Mouse (Mus musculus) mouse trophoblast stem cell (cell line): ENCODE data around the gene Cadm2.

Source experiments
- in situ Hi-C, 2 experiments: fragments of 300-500 bp; cut with MseI, MboI; formaldehyde crosslinking; loops; 2 replicates in 1 of 2; 3 replicates in 1 of 2; pipeline ENCODE4 v1.15.1; 2025

The Cadm2 gene

DNA sequence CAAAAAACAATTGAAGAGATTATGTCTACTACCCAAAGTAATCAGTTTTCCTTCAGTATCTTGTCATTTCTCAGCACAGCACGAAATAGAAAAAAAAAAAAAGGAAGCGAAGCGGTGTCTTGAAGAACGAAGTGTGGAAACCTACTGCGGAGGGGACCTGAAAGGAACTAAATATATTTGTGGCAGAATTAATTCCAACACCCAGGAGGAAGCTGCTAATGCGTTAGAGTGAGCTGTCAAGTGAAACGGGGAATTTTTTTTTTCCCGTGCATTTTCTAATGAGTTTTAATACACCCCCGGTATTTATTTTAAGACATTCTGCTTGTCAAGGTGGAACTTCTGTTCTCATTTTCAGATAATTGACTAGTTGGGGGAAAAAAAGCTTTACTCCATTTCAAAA, 111.6 kb downstream of the Cadm2 start:
- in situ Hi-C loops = no loop called here

GRCm38 (mm10) chr16:67482542-67482941, 138.2 kb downstream of the Cadm2 start:
- in situ Hi-C loops = no loop called here

DNA sequence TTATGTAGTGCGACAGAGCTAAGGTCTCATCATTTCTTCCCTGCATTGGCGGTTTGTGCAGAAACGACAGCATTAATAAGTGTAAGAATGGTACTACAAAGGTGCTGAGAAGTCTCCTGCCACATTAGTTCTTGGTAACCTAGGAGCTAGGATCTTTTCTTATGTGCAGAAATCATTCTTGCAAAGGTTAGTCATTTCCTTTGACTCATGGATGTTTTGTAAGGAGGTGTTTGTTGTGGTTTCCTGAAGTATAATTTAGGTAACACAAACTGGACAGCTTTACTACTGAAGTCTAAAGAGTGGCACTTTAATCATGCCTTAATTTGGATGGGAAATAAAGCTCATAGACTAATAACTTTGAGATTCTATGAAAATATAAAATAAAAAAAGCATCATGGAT, 153.7 kb downstream of the Cadm2 start:
- in situ Hi-C loops = no loop called here

- in situ Hi-C loops = no loop called here
Measured at GRCm38 (mm10) chr16:67436301-67436700, 184.4 kb downstream of the Cadm2 start.

DNA sequence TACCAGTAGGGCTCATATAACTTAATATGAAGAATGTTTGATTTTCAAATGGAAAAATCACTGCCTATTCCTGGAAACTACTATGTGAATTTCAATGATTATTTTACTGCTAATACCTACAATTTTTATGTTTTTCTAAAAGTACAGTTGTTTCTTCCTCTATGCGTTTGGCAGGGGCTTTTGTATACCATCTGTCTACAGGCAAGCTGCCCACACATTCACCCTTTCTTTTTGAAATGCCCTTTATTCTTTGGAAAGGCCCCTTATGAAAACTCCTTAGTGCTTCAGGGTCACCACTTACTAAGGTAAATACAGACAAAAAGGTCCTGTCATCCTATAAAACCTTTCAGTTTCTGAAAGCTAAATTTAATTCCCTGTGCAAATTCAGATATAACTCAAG, 195.3 kb downstream of the Cadm2 start:
- in situ Hi-C loops = no loop called here

GRCm38 (mm10) chr16:67410926-67411325, 209.8 kb downstream of the Cadm2 start:
- in situ Hi-C loops = no loop called here

GRCm38 (mm10) chr16:67410482-67410881, 210.2 kb downstream of the Cadm2 start:
- in situ Hi-C loops = no loop called here

GRCm38 (mm10) chr16:67367745-67368144, 253.0 kb downstream of the Cadm2 start:
- in situ Hi-C loops = no loop called here

DNA sequence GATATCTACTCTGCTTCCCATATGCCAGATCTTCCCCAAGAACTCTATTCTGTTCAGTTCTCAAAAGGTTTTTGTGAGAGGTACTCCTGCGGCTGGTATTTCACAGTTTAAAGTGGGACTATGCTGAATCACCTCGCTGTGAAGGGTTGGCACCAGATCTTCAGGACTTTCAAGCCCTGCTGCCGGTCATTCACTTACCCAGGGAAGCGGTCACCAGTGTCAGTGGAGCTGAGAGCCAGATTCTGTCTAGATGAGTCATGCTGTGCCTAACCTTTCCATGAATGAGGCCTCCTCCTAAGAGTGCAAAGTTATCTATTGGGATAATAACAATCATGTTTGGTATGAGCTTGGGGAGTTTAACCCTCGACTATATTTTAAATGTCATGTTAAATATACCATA, 272.7 kb downstream of the Cadm2 start:
- in situ Hi-C loops = no loop called here

- in situ Hi-C loops = no loop called here
Measured at GRCm38 (mm10) chr16:67347561-67347960, 273.1 kb downstream of the Cadm2 start.

GRCm38 (mm10) chr16:67346621-67347290, 274.0 kb downstream of the Cadm2 start:
- in situ Hi-C loops = no loop called here

GRCm38 (mm10) chr16:67344194-67344593, 276.5 kb downstream of the Cadm2 start:
- in situ Hi-C loops = no loop called here

DNA sequence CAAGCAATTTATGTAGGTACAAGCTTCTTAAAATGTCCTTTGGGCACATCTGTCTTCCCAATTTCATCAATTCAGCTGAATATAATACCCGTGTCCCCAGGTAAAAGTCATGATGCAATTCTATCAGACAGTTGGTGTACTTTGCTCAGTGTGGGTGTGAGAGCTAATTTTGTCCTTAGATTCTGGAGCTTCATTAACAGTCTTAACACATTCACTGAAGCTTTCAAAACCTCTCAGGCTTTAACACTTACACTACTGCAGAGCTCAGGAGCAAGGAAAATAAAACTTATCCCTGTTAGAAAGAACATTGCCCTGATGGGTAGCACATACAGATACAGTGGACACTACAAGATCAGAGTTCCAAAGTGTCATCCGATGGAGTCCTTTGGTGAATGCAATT, 309.7 kb downstream of the Cadm2 start:
- in situ Hi-C loops = no loop called here

GRCm38 (mm10) chr16:67284664-67285063, 336.0 kb downstream of the Cadm2 start:
- in situ Hi-C loops = no loop called here

GRCm38 (mm10) chr16:67243598-67243997, 377.1 kb downstream of the Cadm2 start:
- in situ Hi-C loops = loop anchor here in 1 of 2 experiments (25.0 kb wide), 1 partner anchor 519 kb away; no protein-coding TSS in a partner anchor

- in situ Hi-C loops = loop anchor here in 1 of 2 experiments (25.0 kb wide), 1 partner anchor 527 kb away; no protein-coding TSS in a partner anchor
Measured at GRCm38 (mm10) chr16:67234862-67235261, 385.8 kb downstream of the Cadm2 start.

GRCm38 (mm10) chr16:67226696-67227095, 394.0 kb downstream of the Cadm2 start:
- in situ Hi-C loops = loop anchor here in 1 of 2 experiments (25.0 kb wide), 1 partner anchor 536 kb away; no protein-coding TSS in a partner anchor

- in situ Hi-C loops = no loop called here
Measured at GRCm38 (mm10) chr16:67203329-67203728, 417.4 kb downstream of the Cadm2 start.

DNA sequence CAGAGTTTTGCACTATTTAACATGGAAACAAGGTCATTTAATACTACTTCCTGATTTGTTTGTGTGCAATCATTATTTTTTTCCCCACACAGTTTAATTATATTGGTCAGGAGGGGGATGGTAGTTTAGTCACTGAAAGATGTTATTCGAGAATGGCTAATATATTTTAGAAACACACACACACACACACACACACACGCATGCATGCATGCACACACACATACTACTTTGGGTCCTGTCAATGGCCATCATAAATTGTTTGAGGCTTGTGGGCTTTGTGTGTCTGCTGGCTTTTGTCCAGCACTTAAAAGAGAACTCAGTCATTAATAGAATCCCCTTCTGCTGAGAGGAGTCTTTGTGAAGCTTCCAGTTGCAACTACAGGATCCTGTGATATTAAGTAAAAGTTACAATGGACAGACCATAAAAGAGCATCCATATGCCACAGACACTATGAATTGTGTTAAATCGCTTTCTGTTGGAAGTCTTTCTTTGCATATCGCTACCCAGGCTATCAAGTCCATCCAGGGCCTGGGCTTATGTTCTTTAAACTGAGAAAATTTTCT, 427.8 kb downstream of the Cadm2 start:
- in situ Hi-C loops = no loop called here

GRCm38 (mm10) chr16:67192395-67192794, 428.3 kb downstream of the Cadm2 start:
- in situ Hi-C loops = no loop called here

- in situ Hi-C loops = no loop called here
Measured at GRCm38 (mm10) chr16:67186322-67186721, 434.4 kb downstream of the Cadm2 start.

GRCm38 (mm10) chr16:67182958-67183357, 437.8 kb downstream of the Cadm2 start:
- in situ Hi-C loops = no loop called here

DNA sequence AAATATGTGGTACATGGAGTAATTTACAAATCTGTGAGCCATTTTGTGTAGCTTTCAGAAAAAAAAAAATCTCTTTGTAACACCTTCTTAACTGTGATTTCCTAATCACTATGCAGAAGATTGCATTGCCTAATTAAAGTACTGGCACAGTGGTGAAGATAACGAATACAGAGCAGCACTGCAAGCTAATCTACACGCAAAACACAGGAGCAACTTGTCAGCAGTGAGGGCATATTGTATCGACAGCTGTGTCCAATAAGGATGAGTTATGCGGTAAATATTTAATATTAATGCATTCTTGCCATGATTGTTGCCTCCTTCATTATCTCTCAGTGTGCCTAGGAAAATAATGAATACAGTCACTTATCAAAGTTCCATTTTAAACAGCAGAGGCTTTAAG, 445.3 kb downstream of the Cadm2 start:
- in situ Hi-C loops = no loop called here
